Mouse (Mus musculus) brain, embryonic 18.5 days (tissue): ENCODE measurements around the gene Nlrp9b.
"Not testable (repeated sequence)": the region's sequence is repeated elsewhere in the genome, so short reads cannot be mapped to it uniquely, and the experiment has no call there.

Experiments
- DNase-seq: peaks from one replicate; pipeline ENCODE4 v3.0.0-alpha.2; 2012; ENCODE audit warnings: low read depth, low spot score

The Nlrp9b gene

GRCm38 (mm10) chr7:19991165-19991564, at the start of gene Nlrp9b:
Gene Nlrp9b (plus strand): TSS chr7:19991465.
- not testable (repeated sequence) for DNase-seq

GRCm38 (mm10) chr7:19944709-19945108, 46.6 kb upstream of the Nlrp9b start:
- DNase-seq: no peak

GRCm38 (mm10) chr7:19945201-19945600, 46.1 kb upstream of the Nlrp9b start:
- DNase-seq: no peak

- no peak for DNase-seq
Measured at GRCm38 (mm10) chr7:19945821-19946515, 45.3 kb upstream of the Nlrp9b start.

- no peak for DNase-seq
Measured at GRCm38 (mm10) chr7:19948956-19949355, 42.3 kb upstream of the Nlrp9b start.

- no peak for DNase-seq
Measured at GRCm38 (mm10) chr7:19949996-19950395, 41.3 kb upstream of the Nlrp9b start.

GRCm38 (mm10) chr7:19950589-19950988, 40.7 kb upstream of the Nlrp9b start, which contains the start of gene Igsf23:
Gene Igsf23 (minus strand): TSS chr7:19950756.
- no peak for DNase-seq

GRCm38 (mm10) chr7:19952320-19952986, 38.8 kb upstream of the Nlrp9b start:
- no peak for DNase-seq

GRCm38 (mm10) chr7:19953054-19953453, 38.2 kb upstream of the Nlrp9b start:
- DNase-seq: no peak

GRCm38 (mm10) chr7:19955861-19956260, 35.4 kb upstream of the Nlrp9b start:
- no peak for DNase-seq

GRCm38 (mm10) chr7:19956341-19956781, 34.9 kb upstream of the Nlrp9b start:
- no peak for DNase-seq

GRCm38 (mm10) chr7:19962423-19962822, 28.8 kb upstream of the Nlrp9b start:
- DNase-seq: no peak

- DNase-seq: no peak
Measured at GRCm38 (mm10) chr7:19964985-19965579, 26.2 kb upstream of the Nlrp9b start, which contains the start of gene Ceacam20. Gene Ceacam20 (plus strand): TSS chr7:19965412.

- DNase-seq: no peak
Measured at GRCm38 (mm10) chr7:19969106-19969505, 22.2 kb upstream of the Nlrp9b start.

GRCm38 (mm10) chr7:19969541-19970090, 21.6 kb upstream of the Nlrp9b start:
- DNase-seq: no peak

GRCm38 (mm10) chr7:19970196-19970595, 21.1 kb upstream of the Nlrp9b start:
- no peak for DNase-seq

GRCm38 (mm10) chr7:19971516-19971915, 19.7 kb upstream of the Nlrp9b start:
- DNase-seq: no peak

- not testable (repeated sequence) for DNase-seq
Measured at GRCm38 (mm10) chr7:19996721-19997120, 5.5 kb downstream of the Nlrp9b start.

- DNase-seq: no peak
Measured at GRCm38 (mm10) chr7:20009987-20010386, 18.7 kb downstream of the Nlrp9b start.

- not testable (repeated sequence) for DNase-seq
Measured at GRCm38 (mm10) chr7:20064100-20064499, 72.8 kb downstream of the Nlrp9b start.

- DNase-seq: not testable (repeated sequence)
Measured at GRCm38 (mm10) chr7:20078118-20078517, 86.9 kb downstream of the Nlrp9b start.

GRCm38 (mm10) chr7:20099380-20099779, 108.1 kb downstream of the Nlrp9b start, which contains the start of gene Vmn1r91:
Gene Vmn1r91 (plus strand): TSS chr7:20099680.
- not testable (repeated sequence) for DNase-seq
